15 mouse cellular contexts compared by ENCODE assay signal in genomic region chr16:12758594-12758993, GRCm38 (mm10).
DNase-seq lines count a peak whose midpoint lies in the region; ATAC-seq and TF ChIP-seq lines count a peak whose summit lies in the region.
"Had no signal": no experiment of that assay in that cellular context is flagged by ENCODE, and none has a peak within 500 bp of the region (broad histone marks: within the 10 kb centered on the region; RNA-seq: fewer than 3 reads in every experiment).

No protein-coding gene starts in this region.

- DNase-seq in heart, postnatal 0 days (ENCODE audit: low spot score): no peak
- no peak for DNase-seq in heart, adult 9 months (ENCODE audit: low spot score in 2 of 2)
- peak; percentile 14 for DNase-seq in lung, postnatal 10 days
- DNase-seq in lung, adult 18-20 months: no peak
- peak; percentile 9 for DNase-seq in brain, adult 2 months (ENCODE audit: low read depth, low spot score)
- DNase-seq in stomach, postnatal 0 days (ENCODE audit: low spot score): no peak
- DNase-seq in layer of hippocampus, postnatal 14 days (ENCODE audit: low spot score in 2 of 2): no peak
- DNase-seq: cerebellum, adult 11-12 months; gastrocnemius, postnatal 36 days; kidney, postnatal 14 days; thymus, postnatal 14 days had no signal

- 85% methylated on average over 4 of the region's 4 CpGs for WGBS in heart, postnatal 0 days
- WGBS in stomach, postnatal 0 days: 86% methylated on average over 4 of the region's 4 CpGs

- H3K27me3 ChIP-seq in heart, postnatal 0 days (ENCODE audit: control insufficient read depth, insufficient read depth, low read length): no peaks in the 10 kb centered on the region
- H3K27me3 ChIP-seq in stomach, postnatal 0 days (ENCODE audit: control insufficient read depth, insufficient read depth, low read length): no peaks in the 10 kb centered on the region
- H3K27me3 ChIP-seq: embryonic facial prominence, embryonic 12.5 days; forebrain, embryonic 12.5 days; lung, embryonic 15.5 days had no signal

- no peak overlapping the region for H3K27ac ChIP-seq in heart, postnatal 0 days (ENCODE audit: low read depth)
- H3K27ac ChIP-seq in stomach, postnatal 0 days (replicated peaks): no peak overlapping the region
- H3K27ac ChIP-seq: embryonic facial prominence, embryonic 12.5 days; forebrain, embryonic 12.5 days; lung, embryonic 15.5 days had no signal

- H3K36me3 ChIP-seq in heart, postnatal 0 days (replicated peaks; ENCODE audit: control insufficient read depth, insufficient read depth, low read length): no peaks in the 10 kb centered on the region
- H3K36me3 ChIP-seq in stomach, postnatal 0 days (ENCODE audit: control insufficient read depth, insufficient read depth, low read length): no peaks in the 10 kb centered on the region
- H3K36me3 ChIP-seq: embryonic facial prominence, embryonic 12.5 days; forebrain, embryonic 12.5 days; lung, embryonic 15.5 days had no signal

- no peak overlapping the region for H3K4me3 ChIP-seq in heart, postnatal 0 days (ENCODE audit: low read depth, low read length)
- no peak overlapping the region for H3K4me3 ChIP-seq in stomach, postnatal 0 days (ENCODE audit: low read depth, low read length)
- H3K4me3 ChIP-seq: embryonic facial prominence, embryonic 12.5 days; forebrain, embryonic 12.5 days; lung, embryonic 15.5 days had no signal

- no peak for TF ChIP-seq EP300 in heart, postnatal 0 days (IDR thresholded peaks at IDR 0.05; ENCODE audit: low read depth)
- TF ChIP-seq EP300 in stomach, postnatal 0 days (optimal IDR thresholded peaks at IDR 0.05): no peak

- ATAC-seq in heart, postnatal 0 days (ENCODE audit: insufficient read depth, low read depth): no peak
- no peak for ATAC-seq in stomach, postnatal 0 days (ENCODE audit: low FRiP score, low TSS enrichment)
- ATAC-seq: midbrain, embryonic 16.5 days had no signal

- no peak overlapping the region for H3K4me2 ChIP-seq in heart, postnatal 0 days (ENCODE audit: low read depth, low read length)
- no peak overlapping the region for H3K4me2 ChIP-seq in stomach, postnatal 0 days (replicated peaks; ENCODE audit: low read depth)
- H3K4me2 ChIP-seq: embryonic facial prominence, embryonic 12.5 days; forebrain, embryonic 12.5 days; lung, embryonic 15.5 days had no signal

- no peaks in the 10 kb centered on the region for H3K4me1 ChIP-seq in heart, postnatal 0 days (ENCODE audit: control insufficient read depth, insufficient read depth)
- H3K4me1 ChIP-seq in stomach, postnatal 0 days (replicated peaks; ENCODE audit: control insufficient read depth, insufficient read depth): no peaks in the 10 kb centered on the region
- H3K4me1 ChIP-seq: embryonic facial prominence, embryonic 12.5 days; forebrain, embryonic 12.5 days; lung, embryonic 15.5 days had no signal

- H3K9me3 ChIP-seq in heart, postnatal 0 days (replicated peaks; ENCODE audit: control insufficient read depth, low read length): no peaks in the 10 kb centered on the region
- H3K9me3 ChIP-seq in stomach, postnatal 0 days (ENCODE audit: control insufficient read depth, low read length): no peaks in the 10 kb centered on the region
- H3K9me3 ChIP-seq: embryonic facial prominence, embryonic 12.5 days; forebrain, embryonic 12.5 days; lung, embryonic 15.5 days had no signal

- peak; percentile 36; the same call in 1 of the 2 replicates for TF ChIP-seq CTCF in heart, postnatal 0 days (IDR thresholded peaks at IDR 0.05; ENCODE audit: low read depth)
- peak; percentile 42 for TF ChIP-seq CTCF in stomach, postnatal 0 days (IDR thresholded peaks at IDR 0.05; ENCODE audit: low read depth)

- H3K9ac ChIP-seq in heart, postnatal 0 days (replicated peaks; ENCODE audit: low read depth, low read length): no peak overlapping the region
- no peak overlapping the region for H3K9ac ChIP-seq in stomach, postnatal 0 days (ENCODE audit: low read length)
- H3K9ac ChIP-seq: embryonic facial prominence, embryonic 12.5 days; forebrain, embryonic 12.5 days; lung, embryonic 15.5 days had no signal

Comparison
In these comparisons a context has a peak if more than half of its experiments do, and no peak if none do; other contexts are left out.
1. DNase-seq: peak in lung, postnatal 10 days (single experiment) and brain, adult 2 months (single experiment); none in heart, postnatal 0 days (single experiment), heart, adult 9 months (0 of 2), lung, adult 18-20 months (0 of 2), stomach, postnatal 0 days (single experiment) and layer of hippocampus, postnatal 14 days (0 of 2).